Mouse (Mus musculus): ENCODE measurements around the gene Pom121l2. TPM values are rescaled to one million over a fixed set of nuclear protein-coding genes. Genes with fewer than 3 reads are reported as not detected.
A peak's percentile ranks its signal among the peaks of the same experiment; 100 is the strongest.

The Pom121l2 gene
- polyA plus RNA-seq, 1 experiment from 2014 or later, result 0.26 TPM

DNA sequence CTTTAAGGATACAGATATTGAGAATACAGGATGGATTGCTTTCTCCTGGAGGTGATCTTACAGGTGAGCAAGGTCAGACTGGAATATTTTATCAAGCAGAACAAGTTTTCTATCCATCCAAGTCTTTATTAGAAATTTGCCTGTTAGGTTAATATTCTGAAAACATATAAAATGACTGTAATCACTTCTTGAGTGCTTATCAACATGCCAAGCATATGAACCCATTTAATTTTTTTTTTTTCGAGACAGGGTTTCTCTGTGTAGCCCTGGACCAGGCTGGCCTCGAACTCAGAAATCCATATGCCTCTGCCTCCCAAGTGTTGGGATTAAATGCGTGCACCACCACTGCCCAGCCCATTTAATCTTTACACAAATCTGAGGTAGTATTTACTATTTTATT, 56.0 kb downstream of the Pom121l2 start:
- peak overlapping the region; percentile 47 for H3K4me3 ChIP-seq (ENCODE audit: low read depth, low read length)
- TF ChIP-seq CTCF (IDR thresholded peaks at IDR 0.05; ENCODE audit: low read depth), result no peak
- no peaks in the 10 kb centered on the region for H3K9me3 ChIP-seq (ENCODE audit: low read depth, low read length)
- DNase-seq, result no peak
- H3K36me3 ChIP-seq (ENCODE audit: insufficient read depth), result no peaks in the 10 kb centered on the region
- 37% methylated on average over 3 of the region's 3 CpGs for WGBS
- no peak for ATAC-seq (ENCODE audit: insufficient read depth)
- peaks cover 6% of the 10 kb centered on the region; the same call in 1 of the 2 replicates for H3K4me1 ChIP-seq (ENCODE audit: insufficient read depth)
- peak overlapping the region; percentile 57 for H3K9ac ChIP-seq
- no peaks in the 10 kb centered on the region for H3K27me3 ChIP-seq (ENCODE audit: insufficient read depth, low read length)
- H3K27ac ChIP-seq (ENCODE audit: low read depth), result peak overlapping the region; percentile 92
- H3K4me2 ChIP-seq, result peak overlapping the region; percentile 77

DNA sequence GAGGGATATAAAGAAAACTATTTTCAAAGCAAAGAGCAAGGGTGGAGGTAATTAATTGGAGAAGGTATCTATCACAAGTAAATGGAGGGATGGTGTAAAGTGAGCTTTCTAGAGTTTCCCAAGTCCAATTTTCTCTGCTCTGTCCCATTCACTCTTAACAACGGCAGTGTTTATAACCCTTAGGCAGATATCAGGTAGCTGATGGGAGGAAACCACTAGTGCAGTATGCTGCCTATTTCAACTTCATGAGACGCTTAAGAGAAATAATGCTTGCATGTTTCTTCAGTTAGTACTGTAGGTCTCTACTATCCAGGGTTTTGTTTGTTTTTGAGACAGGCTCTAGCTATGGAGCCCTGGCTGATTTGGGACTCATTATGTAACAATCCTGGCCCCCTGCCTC, 56.4 kb downstream of the Pom121l2 start:
- Histone ChIP-seq H3K4me3 (ENCODE audit: low read depth, low read length) (no peak overlapping the region), H3K27ac (ENCODE audit: low read depth) (peak overlapping the region; percentile 69), H3K4me1 (ENCODE audit: insufficient read depth) (peaks cover 6% of the 10 kb centered on the region; the same call in 1 of the 2 replicates), H3K9me3 (ENCODE audit: low read depth, low read length) (no peaks in the 10 kb centered on the region), H3K9ac (no peak overlapping the region), H3K4me2 (peak overlapping the region; percentile 77; the same call in 1 of the 2 replicates), H3K36me3 (ENCODE audit: insufficient read depth) (no peaks in the 10 kb centered on the region), H3K27me3 (ENCODE audit: insufficient read depth, low read length) (no peaks in the 10 kb centered on the region)
- ATAC-seq (ENCODE audit: insufficient read depth) (no peak), DNase-seq (no peak)
- TF ChIP-seq CTCF (IDR thresholded peaks at IDR 0.05; ENCODE audit: low read depth), result no peak
- 50% methylated on average over 2 of the region's 2 CpGs for WGBS

Small RNA genes within 50 kb of the gene (microRNA-seq; reads per million reads assigned to microRNA genes)
- not detected for gene Gm44390 (ENCODE audit: borderline number of aligned reads)

Other genes with a start within 250 kb of the Pom121l2 start
- 0.96 and 2.2 TPM in 2 replicates for gene Hist1h4j, start 246.1 kb upstream of the Pom121l2 start, polyA plus RNA-seq (2014; fragmentation: Nextera tagmentation; extraction: Ambion mirVana)
- 6.4 and 8.8 TPM in 2 replicates for gene Hist1h4k, start 230.7 kb upstream of the Pom121l2 start, polyA plus RNA-seq (2014; fragmentation: Nextera tagmentation; extraction: Ambion mirVana)
- 16.8 and 20.4 TPM in 2 replicates for gene Hist1h2ak, start 227.4 kb upstream of the Pom121l2 start, polyA plus RNA-seq (2014; fragmentation: Nextera tagmentation; extraction: Ambion mirVana)
- 2.0 and 3.1 TPM in 2 replicates for gene Hist1h2bn, start 227.1 kb upstream of the Pom121l2 start, polyA plus RNA-seq (2014; fragmentation: Nextera tagmentation; extraction: Ambion mirVana)
- 18.5 and 19.7 TPM in 2 replicates for gene Hist1h1b, start 200.6 kb upstream of the Pom121l2 start, polyA plus RNA-seq (2014; fragmentation: Nextera tagmentation; extraction: Ambion mirVana)
- gene Hist1h3i, start 197.8 kb upstream of the Pom121l2 start, polyA plus RNA-seq (2014; fragmentation: Nextera tagmentation; extraction: Ambion mirVana), result 237 and 252 TPM in 2 replicates
- gene Hist1h2an, start 194.0 kb upstream of the Pom121l2 start, polyA plus RNA-seq (2014; fragmentation: Nextera tagmentation; extraction: Ambion mirVana), result 7.2 and 8.9 TPM in 2 replicates
- gene Hist1h2bp, start 193.7 kb upstream of the Pom121l2 start, polyA plus RNA-seq (2014; fragmentation: Nextera tagmentation; extraction: Ambion mirVana), result 2.0 and 3.4 TPM in 2 replicates
- 24.4 and 25.8 TPM in 2 replicates for gene Hist1h2bq, start 171.0 kb upstream of the Pom121l2 start, polyA plus RNA-seq (2014; fragmentation: Nextera tagmentation; extraction: Ambion mirVana)
- gene Hist1h2ao, start 170.7 kb upstream of the Pom121l2 start, polyA plus RNA-seq (2014; fragmentation: Nextera tagmentation; extraction: Ambion mirVana), result 1.9 TPM in 1 of 2 replicates, not detected in the other
- gene Hist1h4m, start 169.4 kb upstream of the Pom121l2 start, polyA plus RNA-seq (2014; fragmentation: Nextera tagmentation; extraction: Ambion mirVana), result not detected in 2 replicates
- 31.8 and 32.5 TPM in 2 replicates for gene Hist1h4n, start 149.0 kb upstream of the Pom121l2 start, polyA plus RNA-seq (2014; fragmentation: Nextera tagmentation; extraction: Ambion mirVana)
- 5,437 and 5,439 TPM in 2 replicates for gene Hist1h2ap, start 147.7 kb upstream of the Pom121l2 start, polyA plus RNA-seq (2014; fragmentation: Nextera tagmentation; extraction: Ambion mirVana)
- gene Hist1h2br, start 147.5 kb upstream of the Pom121l2 start, polyA plus RNA-seq (2014; fragmentation: Nextera tagmentation; extraction: Ambion mirVana), result 26.4 and 28.5 TPM in 2 replicates
- 16.0 and 16.4 TPM in 2 replicates for gene Zfp184, start 36.1 kb upstream of the Pom121l2 start, polyA plus RNA-seq (2014; fragmentation: Nextera tagmentation; extraction: Ambion mirVana)
- 1.6 and 2.0 TPM in 2 replicates for gene Prss16, start 28.5 kb downstream of the Pom121l2 start, polyA plus RNA-seq (2014; fragmentation: Nextera tagmentation; extraction: Ambion mirVana)
- 21.2 and 21.6 TPM in 2 replicates for gene Hist1h2ah, start 54.4 kb downstream of the Pom121l2 start, polyA plus RNA-seq (2014; fragmentation: Nextera tagmentation; extraction: Ambion mirVana)
- 8.6 and 11.7 TPM in 2 replicates for gene Hist1h2bk, start 54.7 kb downstream of the Pom121l2 start, polyA plus RNA-seq (2014; fragmentation: Nextera tagmentation; extraction: Ambion mirVana)
- 26.4 and 26.7 TPM in 2 replicates for gene Hist1h4i, start 60.2 kb downstream of the Pom121l2 start, polyA plus RNA-seq (2014; fragmentation: Nextera tagmentation; extraction: Ambion mirVana)
- 71.0 and 82.2 TPM in 2 replicates for gene Hist1h2ag, start 61.8 kb downstream of the Pom121l2 start, polyA plus RNA-seq (2014; fragmentation: Nextera tagmentation; extraction: Ambion mirVana)
- gene Hist1h2bj, start 62.0 kb downstream of the Pom121l2 start, polyA plus RNA-seq (2014; fragmentation: Nextera tagmentation; extraction: Ambion mirVana), result 15.8 and 16.9 TPM in 2 replicates
- gene Vmn1r188, start 103.2 kb downstream of the Pom121l2 start, polyA plus RNA-seq (2014; fragmentation: Nextera tagmentation; extraction: Ambion mirVana), result not detected in 2 replicates
- not detected in 2 replicates for gene Vmn1r189, start 124.6 kb downstream of the Pom121l2 start, polyA plus RNA-seq (2014; fragmentation: Nextera tagmentation; extraction: Ambion mirVana)
- gene Vmn1r191, start 202.8 kb downstream of the Pom121l2 start, polyA plus RNA-seq (2014; fragmentation: Nextera tagmentation; extraction: Ambion mirVana), result not detected in 2 replicates
- not detected in 2 replicates for gene Vmn1r192, start 209.9 kb downstream of the Pom121l2 start, polyA plus RNA-seq (2014; fragmentation: Nextera tagmentation; extraction: Ambion mirVana)
- not detected in 2 replicates for gene Vmn1r193, start 242.0 kb downstream of the Pom121l2 start, polyA plus RNA-seq (2014; fragmentation: Nextera tagmentation; extraction: Ambion mirVana)